Mouse (Mus musculus): ENCODE data around the gene Gucy2e. TPM values are rescaled to one million over a fixed set of nuclear protein-coding genes. Genes with fewer than 3 reads are reported as not detected.

Gene Gucy2e
- total RNA-seq, 4 experiments from 2014 or later = not detected

DNA sequence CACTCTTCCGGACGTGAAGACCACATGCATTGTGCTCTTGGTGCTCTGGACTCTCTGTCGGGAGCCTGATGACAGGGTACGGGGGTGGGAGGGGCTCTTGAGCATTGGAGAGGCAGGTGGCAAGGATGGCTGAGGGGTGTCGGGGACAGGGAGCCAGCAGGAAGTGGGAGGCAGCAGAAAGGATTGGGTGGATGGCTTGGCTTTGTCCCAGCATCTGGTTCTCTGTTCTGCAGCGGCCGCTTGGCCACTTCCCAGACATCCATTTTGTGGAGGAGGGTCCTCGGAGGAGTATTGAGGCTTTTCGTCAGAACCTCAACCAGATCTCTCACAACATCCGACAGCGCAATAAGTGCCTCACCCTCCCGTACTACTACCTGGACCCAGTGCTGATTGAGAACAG, 67.5 kb downstream of the Gucy2e start:
- no peak for DNase-seq

Other genes starting within 250 kb of the Gucy2e start
- 10 to 100 TPM; 33.9 to 48.4 (median 40.5) TPM for gene Pfas, start 228.6 kb downstream of the Gucy2e start, total RNA-seq (2022)
- gene Ctc1, start 221.1 kb downstream of the Gucy2e start, total RNA-seq (2022) = 10 to 100 TPM; 30.7 to 46.1 (median 39.2) TPM
- gene Aurkb, start 191.4 kb downstream of the Gucy2e start, total RNA-seq (2022) = 1 to 10 TPM; 1.7 to 2.9 (median 2.3) TPM
- 10 to 100 TPM; 29.8 to 33.9 (median 31.5) TPM for gene Borcs6, start 177.3 kb downstream of the Gucy2e start, total RNA-seq (2022)
- 10 to 100 TPM; 13.1 to 28.3 (median 19.4) TPM for gene Tmem107, start 166.2 kb downstream of the Gucy2e start, total RNA-seq (2022)
- 100 to 1,000 TPM; 118 to 221 (median 178) TPM for gene Vamp2, start 148.5 kb downstream of the Gucy2e start, total RNA-seq (2022)
- gene Per1, start 141.8 kb downstream of the Gucy2e start, total RNA-seq (2022) = 100 to 1,000 TPM in 1 of 4 experiments, 10 to 100 TPM in 3; 30.0 to 119 (median 51.6) TPM
- gene Hes7, start 116.6 kb downstream of the Gucy2e start, total RNA-seq (2022) = under 1 TPM in 2 of 4 experiments, not detected in 2; 0.18 to 0.22 TPM
- gene 9130213A22Rik, start 114.4 kb downstream of the Gucy2e start, total RNA-seq (2022) = under 1 TPM; 0.26 to 0.95 (median 0.84) TPM
- gene Aloxe3, start 111.1 kb downstream of the Gucy2e start, total RNA-seq (2022) = 1 to 10 TPM in 3 of 4 experiments, under 1 TPM in 1; 0.87 to 2.2 (median 1.7) TPM
- not detected for gene Alox12b, start 80.0 kb downstream of the Gucy2e start, total RNA-seq (2022)
- not detected for gene Alox8, start 39.2 kb downstream of the Gucy2e start, total RNA-seq (2022)
- 10 to 100 TPM in 2 of 4 experiments, 1 to 10 TPM in 2; 6.4 to 14.8 (median 10.0) TPM for gene Cntrob, start 86.7 kb upstream of the Gucy2e start, total RNA-seq (2022)
- 10 to 100 TPM; 63.4 to 70.8 (median 67.0) TPM for gene Trappc1, start 86.9 kb upstream of the Gucy2e start, total RNA-seq (2022)
- 10 to 100 TPM in 3 of 4 experiments, 1 to 10 TPM in 1; 7.3 to 22.1 (median 16.2) TPM for gene Kcnab3, start 89.2 kb upstream of the Gucy2e start, total RNA-seq (2022)
- 10 to 100 TPM in 1 of 4 experiments, 1 to 10 TPM in 3; 5.0 to 10.2 (median 6.7) TPM for gene Rnf227, start 103.4 kb upstream of the Gucy2e start, total RNA-seq (2022)
- 100 to 1,000 TPM in 2 of 4 experiments, 10 to 100 TPM in 2; 89.8 to 169 (median 115) TPM for gene Chd3, start 132.4 kb upstream of the Gucy2e start, total RNA-seq (2022)
- gene Naa38, start 158.5 kb upstream of the Gucy2e start, total RNA-seq (2022) = 100 to 1,000 TPM; 138 to 160 (median 154) TPM
- gene Cyb5d1, start 158.6 kb upstream of the Gucy2e start, total RNA-seq (2022) = 10 to 100 TPM; 53.9 to 65.7 (median 60.5) TPM
- gene Tmem88, start 161.2 kb upstream of the Gucy2e start, total RNA-seq (2022) = 10 to 100 TPM in 2 of 4 experiments, 1 to 10 TPM in 2; 6.3 to 16.0 (median 10.4) TPM
- gene Kdm6b, start 176.6 kb upstream of the Gucy2e start, total RNA-seq (2022) = 10 to 100 TPM; 20.4 to 44.2 (median 35.1) TPM